Mouse (Mus musculus): ENCODE data around the gene Sh3bgrl3. TPM values are rescaled to one million over a fixed set of nuclear protein-coding genes. Genes with fewer than 3 reads are reported as not detected.
"Not testable (repeated sequence)": the region's sequence is repeated elsewhere in the genome, so short reads cannot be mapped to it uniquely, and the experiment has no call there.

Sh3bgrl3 gene
- total and polyA plus RNA-seq, 2 experiments from 2014 or later = 49.7 to 140 TPM

- peaks cover 18% of the 10 kb centered on the region; the same call in 1 of the 2 replicates for H3K4me1 ChIP-seq (ENCODE audit: control insufficient read depth, insufficient read depth)
- H3K36me3 ChIP-seq (replicated peaks; ENCODE audit: control insufficient read depth, insufficient read depth, low read length) = peaks cover 34% of the 10 kb centered on the region
- no peak overlapping the region for H3K9ac ChIP-seq (replicated peaks; ENCODE audit: low read depth, low read length)
- TF ChIP-seq EP300 (IDR thresholded peaks at IDR 0.05; ENCODE audit: low read depth) (no peak), CTCF (IDR thresholded peaks at IDR 0.05; ENCODE audit: low read depth) (no peak)
- H3K4me2 ChIP-seq (ENCODE audit: low read depth, low read length) = no peak overlapping the region
- H3K4me3 ChIP-seq (ENCODE audit: low read depth, low read length) = no peak overlapping the region
- ATAC-seq (ENCODE audit: insufficient read depth, low read depth) (no peak; the same call in 1 of the 2 replicates), DNase-seq (ENCODE audit: low spot score) (no peak)
- 87% methylated on average over 6 of the region's 6 CpGs for WGBS
- H3K9me3 ChIP-seq (replicated peaks; ENCODE audit: control insufficient read depth, low read length) = no peaks in the 10 kb centered on the region
- H3K27ac ChIP-seq (ENCODE audit: low read depth) = 0 out of 2 replicates have a peak overlapping the region, but pooled peaks have one; percentile 67
- no peaks in the 10 kb centered on the region for H3K27me3 ChIP-seq (ENCODE audit: control insufficient read depth, insufficient read depth, low read length)
Measured at GRCm38 (mm10) chr4:134155531-134155930, 26.9 kb upstream of the Sh3bgrl3 start.

- H3K27ac ChIP-seq (ENCODE audit: low read depth) = peak overlapping the region; percentile 65
- 86% methylated on average over 3 of the region's 3 CpGs for WGBS
- TF ChIP-seq CTCF (IDR thresholded peaks at IDR 0.05; ENCODE audit: low read depth) (no peak), EP300 (IDR thresholded peaks at IDR 0.05; ENCODE audit: low read depth) (no peak)
- H3K4me3 ChIP-seq (ENCODE audit: low read depth, low read length) = no peak overlapping the region
- ATAC-seq (ENCODE audit: insufficient read depth, low read depth) = peak; percentile 34; the same call in 1 of the 2 replicates
- DNase-seq (ENCODE audit: low spot score) = no peak
- H3K36me3 ChIP-seq (replicated peaks; ENCODE audit: control insufficient read depth, insufficient read depth, low read length) = peaks cover 35% of the 10 kb centered on the region
- H3K9me3 ChIP-seq (replicated peaks; ENCODE audit: control insufficient read depth, low read length) = no peaks in the 10 kb centered on the region
- no peak overlapping the region for H3K4me2 ChIP-seq (ENCODE audit: low read depth, low read length)
- H3K4me1 ChIP-seq (ENCODE audit: control insufficient read depth, insufficient read depth) = peaks cover 18% of the 10 kb centered on the region; the same call in 1 of the 2 replicates
- no peaks in the 10 kb centered on the region for H3K27me3 ChIP-seq (ENCODE audit: control insufficient read depth, insufficient read depth, low read length)
- 0 out of 2 replicates have a peak overlapping the region, but pooled peaks have one; percentile 15 for H3K9ac ChIP-seq (replicated peaks; ENCODE audit: low read depth, low read length)
Measured at GRCm38 (mm10) chr4:134154354-134154753, 25.8 kb upstream of the Sh3bgrl3 start.

- H3K27me3 ChIP-seq (ENCODE audit: control insufficient read depth, insufficient read depth, low read length) = no peaks in the 10 kb centered on the region
- H3K36me3 ChIP-seq (replicated peaks; ENCODE audit: control insufficient read depth, insufficient read depth, low read length) = peaks cover 42% of the 10 kb centered on the region
- peak overlapping the region; percentile 65; the same call in 1 of the 2 replicates for H3K27ac ChIP-seq (ENCODE audit: low read depth)
- WGBS = 89% methylated on average over 3 of the region's 3 CpGs
- ATAC-seq (ENCODE audit: insufficient read depth, low read depth) (no peak), DNase-seq (ENCODE audit: low spot score) (no peak)
- H3K9ac ChIP-seq (replicated peaks; ENCODE audit: low read depth, low read length) = no peak overlapping the region; the same call in 1 of the 2 replicates
- H3K9me3 ChIP-seq (replicated peaks; ENCODE audit: control insufficient read depth, low read length) = no peaks in the 10 kb centered on the region
- H3K4me2 ChIP-seq (ENCODE audit: low read depth, low read length) = no peak overlapping the region
- H3K4me3 ChIP-seq (ENCODE audit: low read depth, low read length) = no peak overlapping the region
- TF ChIP-seq CTCF (IDR thresholded peaks at IDR 0.05; ENCODE audit: low read depth) = no peak
- no peak for TF ChIP-seq EP300 (IDR thresholded peaks at IDR 0.05; ENCODE audit: low read depth)
- H3K4me1 ChIP-seq (ENCODE audit: control insufficient read depth, insufficient read depth) = peaks cover 18% of the 10 kb centered on the region; the same call in 1 of the 2 replicates
Measured at GRCm38 (mm10) chr4:134153656-134154055, 25.1 kb upstream of the Sh3bgrl3 start.

GRCm38 (mm10) chr4:134152112-134152511 is 23.5 kb upstream of the Sh3bgrl3 start:
- 87% methylated on average over 3 of the region's 3 CpGs for WGBS
- H3K36me3 ChIP-seq (replicated peaks; ENCODE audit: control insufficient read depth, insufficient read depth, low read length) = peaks cover 57% of the 10 kb centered on the region

GRCm38 (mm10) chr4:134149389-134149788 is 20.8 kb upstream of the Sh3bgrl3 start:
- TF ChIP-seq EP300 (IDR thresholded peaks at IDR 0.05; ENCODE audit: low read depth) (no peak), CTCF (IDR thresholded peaks at IDR 0.05; ENCODE audit: low read depth) (no peak)
- no peak overlapping the region for H3K4me3 ChIP-seq (ENCODE audit: low read depth, low read length)
- H3K36me3 ChIP-seq (replicated peaks; ENCODE audit: control insufficient read depth, insufficient read depth, low read length) = peaks cover 61% of the 10 kb centered on the region

More at GRCm38 (mm10) chr4:134152112-134152511, 23.5 kb upstream of the Sh3bgrl3 start:
- Histone ChIP-seq H3K4me1 (ENCODE audit: control insufficient read depth, insufficient read depth) (peaks cover 12% of the 10 kb centered on the region; the same call in 1 of the 2 replicates), H3K27me3 (ENCODE audit: control insufficient read depth, insufficient read depth, low read length) (no peaks in the 10 kb centered on the region), H3K4me2 (ENCODE audit: low read depth, low read length) (no peak overlapping the region), H3K9ac (replicated peaks; ENCODE audit: low read depth, low read length) (no peak overlapping the region), H3K4me3 (ENCODE audit: low read depth, low read length) (no peak overlapping the region), H3K27ac (ENCODE audit: low read depth) (no peak overlapping the region), H3K9me3 (replicated peaks; ENCODE audit: control insufficient read depth, low read length) (no peaks in the 10 kb centered on the region)
- ATAC-seq (ENCODE audit: insufficient read depth, low read depth) (no peak), DNase-seq (ENCODE audit: low spot score) (no peak)
- TF ChIP-seq CTCF (IDR thresholded peaks at IDR 0.05; ENCODE audit: low read depth) (no peak), EP300 (IDR thresholded peaks at IDR 0.05; ENCODE audit: low read depth) (no peak)

GRCm38 (mm10) chr4:134144297-134144696 is 15.7 kb upstream of the Sh3bgrl3 start:
- DNase-seq (ENCODE audit: low spot score); H3K9ac ChIP-seq (replicated peaks; ENCODE audit: low read depth, low read length); ATAC-seq (ENCODE audit: insufficient read depth, low read depth); H3K4me3 ChIP-seq (ENCODE audit: low read depth, low read length); H3K9me3 ChIP-seq (replicated peaks; ENCODE audit: control insufficient read depth, low read length); H3K4me2 ChIP-seq (ENCODE audit: low read depth, low read length); H3K27me3 ChIP-seq (ENCODE audit: control insufficient read depth, insufficient read depth, low read length); H3K4me1 ChIP-seq (ENCODE audit: control insufficient read depth, insufficient read depth); H3K27ac ChIP-seq (ENCODE audit: low read depth): not testable (repeated sequence)
- H3K36me3 ChIP-seq (replicated peaks; ENCODE audit: control insufficient read depth, insufficient read depth, low read length) = peaks cover 35% of the 10 kb centered on the region
- 93% methylated on average over 5 of the region's 5 CpGs for WGBS

More at GRCm38 (mm10) chr4:134149389-134149788, 20.8 kb upstream of the Sh3bgrl3 start:
- Histone ChIP-seq H3K27me3 (ENCODE audit: control insufficient read depth, insufficient read depth, low read length) (no peaks in the 10 kb centered on the region), H3K4me2 (ENCODE audit: low read depth, low read length) (no peak overlapping the region), H3K9me3 (replicated peaks; ENCODE audit: control insufficient read depth, low read length) (no peaks in the 10 kb centered on the region), H3K27ac (ENCODE audit: low read depth) (no peak overlapping the region), H3K4me1 (ENCODE audit: control insufficient read depth, insufficient read depth) (0 out of 2 replicates have a peak, but pooled peaks cover under 1% of the 10 kb centered on the region), H3K9ac (replicated peaks; ENCODE audit: low read depth, low read length) (no peak overlapping the region)
- DNase-seq (ENCODE audit: low spot score) (no peak), ATAC-seq (ENCODE audit: insufficient read depth, low read depth) (no peak)
- 93% methylated on average over 4 of the region's 4 CpGs for WGBS
